Mouse (Mus musculus): ENCODE results near the gene Tcf20. TPM values are rescaled to one million over a fixed set of nuclear protein-coding genes. Genes with fewer than 3 reads are reported as not detected.

The Tcf20 gene
- polyA plus RNA-seq, 1 experiment from 2014 or later: 8.6 TPM

GRCm38 (mm10) chr15:82954034-82954433, 33.6 kb downstream of the Tcf20 start:
- no peak overlapping the region for H3K4me3 ChIP-seq (replicated peaks)
- no peaks in the 10 kb centered on the region for H3K9me3 ChIP-seq
- H3K4me1 ChIP-seq: peaks cover 35% of the 10 kb centered on the region
- ATAC-seq (ENCODE audit: insufficient read depth, low FRiP score, low read depth): no peak
- no peak overlapping the region for H3K4me2 ChIP-seq
- H3K36me3 ChIP-seq: no peaks in the 10 kb centered on the region
- WGBS: 65% methylated on average over 5 of the region's 5 CpGs
- 0 out of 2 replicates have a peak, but pooled peaks cover 6% of the 10 kb centered on the region for H3K27me3 ChIP-seq (replicated peaks)
- no peak overlapping the region for H3K9ac ChIP-seq
- no peak overlapping the region for H3K27ac ChIP-seq

GRCm38 (mm10) chr15:82953096-82953495, 34.6 kb downstream of the Tcf20 start:
- no peak for ATAC-seq (ENCODE audit: insufficient read depth, low FRiP score, low read depth)
- WGBS: 30% methylated on average over 4 of the region's 4 CpGs

GRCm38 (mm10) chr15:82952292-82952705, 35.4 kb downstream of the Tcf20 start:
- no peak overlapping the region for H3K4me3 ChIP-seq (replicated peaks)
- H3K27me3 ChIP-seq (replicated peaks): 0 out of 2 replicates have a peak, but pooled peaks cover 3% of the 10 kb centered on the region
- 15% methylated on average over 20 of the region's 20 CpGs for WGBS
- H3K9me3 ChIP-seq: no peaks in the 10 kb centered on the region
- ATAC-seq (ENCODE audit: insufficient read depth, low FRiP score, low read depth): no peak
- H3K4me1 ChIP-seq: peaks cover 37% of the 10 kb centered on the region
- H3K36me3 ChIP-seq: no peaks in the 10 kb centered on the region
- H3K4me2 ChIP-seq: no peak overlapping the region
- no peak overlapping the region for H3K9ac ChIP-seq
- H3K27ac ChIP-seq: no peak overlapping the region

More at GRCm38 (mm10) chr15:82953096-82953495, 34.6 kb downstream of the Tcf20 start:
- H3K27me3 ChIP-seq (replicated peaks): 0 out of 2 replicates have a peak, but pooled peaks cover 3% of the 10 kb centered on the region
- peaks cover 31% of the 10 kb centered on the region for H3K4me1 ChIP-seq
- H3K4me3 ChIP-seq (replicated peaks): no peak overlapping the region
- no peaks in the 10 kb centered on the region for H3K36me3 ChIP-seq
- H3K9me3 ChIP-seq: no peaks in the 10 kb centered on the region
- no peak overlapping the region for H3K4me2 ChIP-seq
- no peak overlapping the region for H3K27ac ChIP-seq
- no peak overlapping the region for H3K9ac ChIP-seq

- Histone ChIP-seq H3K4me1 (peaks cover 40% of the 10 kb centered on the region), H3K9ac (no peak overlapping the region), H3K4me2 (no peak overlapping the region), H3K27me3 (replicated peaks) (0 out of 2 replicates have a peak, but pooled peaks cover 3% of the 10 kb centered on the region), H3K27ac (no peak overlapping the region), H3K36me3 (no peaks in the 10 kb centered on the region), H3K9me3 (no peaks in the 10 kb centered on the region), H3K4me3 (replicated peaks) (no peak overlapping the region)
- 76% methylated on average over 8 of the region's 8 CpGs for WGBS
- no peak for ATAC-seq (ENCODE audit: insufficient read depth, low FRiP score, low read depth)
These were observed 37.4 kb downstream of the Tcf20 start for GRCm38 (mm10) chr15:82950246-82950645.

GRCm38 (mm10) chr15:82947431-82947830, 40.2 kb downstream of the Tcf20 start:
- Histone ChIP-seq H3K27me3 (replicated peaks) (0 out of 2 replicates have a peak, but pooled peaks cover 3% of the 10 kb centered on the region), H3K4me3 (replicated peaks) (no peak overlapping the region), H3K4me2 (no peak overlapping the region), H3K27ac (no peak overlapping the region), H3K9ac (no peak overlapping the region), H3K4me1 (peaks cover 43% of the 10 kb centered on the region), H3K9me3 (no peaks in the 10 kb centered on the region), H3K36me3 (no peaks in the 10 kb centered on the region)
- no peak for ATAC-seq (ENCODE audit: insufficient read depth, low FRiP score, low read depth)
- 52% methylated on average over 5 of the region's 5 CpGs for WGBS

- H3K9ac ChIP-seq: no peak overlapping the region
- no peaks in the 10 kb centered on the region for H3K9me3 ChIP-seq
- no peak overlapping the region for H3K4me2 ChIP-seq
- 0 out of 2 replicates have a peak, but pooled peaks have one; percentile 33 for ATAC-seq (ENCODE audit: insufficient read depth, low FRiP score, low read depth)
- no peaks in the 10 kb centered on the region for H3K27me3 ChIP-seq (replicated peaks)
- peak overlapping the region; percentile 57; the same call in 1 of the 2 replicates for H3K27ac ChIP-seq
- peaks cover 50% of the 10 kb centered on the region for H3K4me1 ChIP-seq
- no peaks in the 10 kb centered on the region for H3K36me3 ChIP-seq
- no peak overlapping the region for H3K4me3 ChIP-seq (replicated peaks)
- 46% methylated on average over 9 of the region's 9 CpGs for WGBS
These were observed 43.0 kb downstream of the Tcf20 start for GRCm38 (mm10) chr15:82944479-82945195.

GRCm38 (mm10) chr15:82941733-82942132, 45.9 kb downstream of the Tcf20 start:
- 39% methylated on average over 8 of the region's 8 CpGs for WGBS
- Histone ChIP-seq H3K9ac (no peak overlapping the region), H3K4me1 (peaks cover 58% of the 10 kb centered on the region), H3K36me3 (no peaks in the 10 kb centered on the region), H3K4me3 (replicated peaks) (no peak overlapping the region), H3K9me3 (no peaks in the 10 kb centered on the region), H3K27me3 (replicated peaks) (no peaks in the 10 kb centered on the region), H3K4me2 (no peak overlapping the region), H3K27ac (peak overlapping the region; percentile 48; the same call in 1 of the 2 replicates)
- no peak for ATAC-seq (ENCODE audit: insufficient read depth, low FRiP score, low read depth)

- Histone ChIP-seq H3K27ac (no peak overlapping the region), H3K4me1 (peaks cover 68% of the 10 kb centered on the region)
- 50% methylated on average over 12 of the region's 12 CpGs for WGBS
These were observed 47.0 kb downstream of the Tcf20 start for GRCm38 (mm10) chr15:82940494-82941214.

GRCm38 (mm10) chr15:82938155-82938569, 49.5 kb downstream of the Tcf20 start:
- Histone ChIP-seq H3K27me3 (replicated peaks) (no peaks in the 10 kb centered on the region), H3K9me3 (no peaks in the 10 kb centered on the region), H3K4me3 (replicated peaks) (no peak overlapping the region), H3K36me3 (no peaks in the 10 kb centered on the region), H3K9ac (no peak overlapping the region), H3K4me1 (peaks cover 66% of the 10 kb centered on the region), H3K27ac (peak overlapping the region; percentile 88), H3K4me2 (peak overlapping the region; percentile 35)
- 20% methylated on average over 17 of the region's 17 CpGs for WGBS
- peak; percentile 43; the same call in 1 of the 2 replicates for ATAC-seq (ENCODE audit: insufficient read depth, low FRiP score, low read depth)

More at GRCm38 (mm10) chr15:82940494-82941214, 47.0 kb downstream of the Tcf20 start:
- Histone ChIP-seq H3K36me3 (no peaks in the 10 kb centered on the region), H3K9me3 (no peaks in the 10 kb centered on the region), H3K9ac (no peak overlapping the region), H3K27me3 (replicated peaks) (no peaks in the 10 kb centered on the region), H3K4me2 (no peak overlapping the region), H3K4me3 (replicated peaks) (no peak overlapping the region)
- no peak for ATAC-seq (ENCODE audit: insufficient read depth, low FRiP score, low read depth)

GRCm38 (mm10) chr15:82937428-82937992, 50.2 kb downstream of the Tcf20 start:
- peaks cover 68% of the 10 kb centered on the region for H3K4me1 ChIP-seq
- ATAC-seq (ENCODE audit: insufficient read depth, low FRiP score, low read depth): peak; percentile 69
- 38% methylated on average over 5 of the region's 5 CpGs for WGBS
- no peaks in the 10 kb centered on the region for H3K9me3 ChIP-seq
- H3K27me3 ChIP-seq (replicated peaks): no peaks in the 10 kb centered on the region
- H3K4me3 ChIP-seq (replicated peaks): no peak overlapping the region
- no peaks in the 10 kb centered on the region for H3K36me3 ChIP-seq
- H3K27ac ChIP-seq: peak overlapping the region; percentile 88
- H3K4me2 ChIP-seq: peak overlapping the region; percentile 35; the same call in 1 of the 2 replicates
- H3K9ac ChIP-seq: no peak overlapping the region

- Histone ChIP-seq H3K4me3 (replicated peaks) (no peak overlapping the region), H3K9me3 (no peaks in the 10 kb centered on the region), H3K27me3 (replicated peaks) (no peaks in the 10 kb centered on the region; the same call in 1 of the 2 replicates), H3K36me3 (no peaks in the 10 kb centered on the region), H3K4me2 (no peak overlapping the region), H3K27ac (no peak overlapping the region), H3K9ac (no peak overlapping the region), H3K4me1 (peaks cover 51% of the 10 kb centered on the region)
- ATAC-seq (ENCODE audit: insufficient read depth, low FRiP score, low read depth): no peak
- 87% methylated on average over 10 of the region's 10 CpGs for WGBS
These were observed 52.7 kb downstream of the Tcf20 start for GRCm38 (mm10) chr15:82934971-82935370.
